Mouse (Mus musculus): ENCODE measurements around the gene AC134908.4.

GRCm38 (mm10) chr17:25751446-25751845, 44.0 kb downstream of the AC134908.4 start:
- TF ChIP-seq POLR2A (IDR thresholded peaks at IDR 0.05; ENCODE audit: borderline replicate concordance, extremely low read depth, insufficient read depth, insufficient read length, poor library complexity, severe bottlenecking), result no peak
- no peak for TF ChIP-seq CTCF (IDR thresholded peaks at IDR 0.05; ENCODE audit: borderline replicate concordance, extremely low read depth, insufficient read depth, insufficient read length)

All from brain, embryonic 14.5 days (tissue).